Mouse (Mus musculus) heart, embryonic 13.5 days (tissue): Measurements from ENCODE around the gene Relt. TPM values are rescaled to one million over a fixed set of nuclear protein-coding genes. Genes with fewer than 3 reads are reported as not detected.
A peak's percentile ranks its signal among the peaks of the same experiment; 100 is the strongest.

Source experiments
- ATAC-seq: fragments of 200-750 bp; cut with Nextera tagmentation; 2 replicates; pipeline ENCODE4 v1.8.0; 2017; ENCODE audit warnings: moderate TSS enrichment; ENCODE audit not compliant: insufficient number of reproducible peaks, low FRiP score, low TSS enrichment; ENCODE audit errors: extremely low read depth
- H3K27ac ChIP-seq: fragments of 300-500 bp; sonication (generic); replicated peaks from 2 replicates; pipeline ENCODE4 v1.5.1; 2015; ENCODE audit warnings: moderate library complexity, mild to moderate bottlenecking, inconsistent platforms
- H3K27me3 ChIP-seq: fragments of 300-500 bp; sonication (generic); replicated peaks from 2 replicates; pipeline ENCODE4 v1.6.1; 2015; ENCODE audit warnings: mild to moderate bottlenecking, inconsistent platforms
- H3K36me3 ChIP-seq: fragments of 300-500 bp; sonication (generic); 2 replicates; pipeline ENCODE4 v1.6.1; 2015; ENCODE audit warnings: mild to moderate bottlenecking, inconsistent platforms
- H3K4me1 ChIP-seq: fragments of 300-500 bp; sonication (generic); 2 replicates; pipeline ENCODE4 v1.6.1; 2015; ENCODE audit warnings: inconsistent platforms
- H3K4me2 ChIP-seq: fragments of 300-500 bp; sonication (generic); 2 replicates; pipeline ENCODE4 v1.6.1; 2015; ENCODE audit warnings: inconsistent platforms, mild to moderate bottlenecking, moderate library complexity
- H3K4me3 ChIP-seq: fragments of 300-500 bp; sonication (generic); 2 replicates; pipeline ENCODE4 v1.5.1; 2015; ENCODE audit warnings: moderate library complexity, mild to moderate bottlenecking, inconsistent platforms
- H3K9ac ChIP-seq: fragments of 300-500 bp; sonication (generic); 2 replicates; pipeline ENCODE4 v1.6.1; 2015; ENCODE audit warnings: inconsistent platforms, mild to moderate bottlenecking, moderate library complexity
- H3K9me3 ChIP-seq: fragments of 300-500 bp; sonication (generic); 2 replicates; pipeline ENCODE4 v1.6.1; 2016; ENCODE audit warnings: inconsistent platforms
- WGBS: fragments of 180-500 bp; shearing (Covaris S2); methylation state at CpG from one replicate; pipeline ENCODE4 v1.1.7; 2015; ENCODE audit warnings: mixed read lengths; 5-methylcytosine and 5-hydroxymethylcytosine counted together
- polyA plus RNA-seq: library from polyadenylated mRNA; unstranded; fragments of >200 nt; fragmentation: Nextera tagmentation; extraction: Ambion mirVana; gene quantifications from 2 replicates; pipeline ENCODE4 v1.2.1, GENCODE M21; 2015

Gene Relt
- polyA plus RNA-seq, 1 experiment from 2014 or later: 2.9 TPM

- WGBS: 64% methylated on average over 5 of the region's 5 CpGs
- ATAC-seq: no peak
- no peak overlapping the region for H3K4me2 ChIP-seq
- peaks cover 7% of the 10 kb centered on the region; the same call in 1 of the 2 replicates for H3K36me3 ChIP-seq
- no peak overlapping the region for H3K27ac ChIP-seq
- no peaks in the 10 kb centered on the region for H3K9me3 ChIP-seq
- H3K9ac ChIP-seq: no peak overlapping the region
- H3K27me3 ChIP-seq: no peaks in the 10 kb centered on the region
- H3K4me3 ChIP-seq: no peak overlapping the region
- H3K4me1 ChIP-seq: peaks cover 33% of the 10 kb centered on the region
Observed at GRCm38 (mm10) chr7:100897828-100898227, 34.6 kb upstream of the Relt start.

GRCm38 (mm10) chr7:100894833-100895226 lies 31.6 kb upstream of the Relt start:
- peaks cover 14% of the 10 kb centered on the region for H3K36me3 ChIP-seq
- peak overlapping the region; percentile 60 for H3K4me3 ChIP-seq
- peak overlapping the region; percentile 84 for H3K9ac ChIP-seq
- no peaks in the 10 kb centered on the region for H3K27me3 ChIP-seq
- WGBS: 2% methylated on average over 12 of the region's 12 CpGs
- peaks cover 41% of the 10 kb centered on the region for H3K4me1 ChIP-seq
- H3K4me2 ChIP-seq: peak overlapping the region; percentile 93
- no peaks in the 10 kb centered on the region for H3K9me3 ChIP-seq
- H3K27ac ChIP-seq: no peak overlapping the region
- ATAC-seq: no peak

DNA sequence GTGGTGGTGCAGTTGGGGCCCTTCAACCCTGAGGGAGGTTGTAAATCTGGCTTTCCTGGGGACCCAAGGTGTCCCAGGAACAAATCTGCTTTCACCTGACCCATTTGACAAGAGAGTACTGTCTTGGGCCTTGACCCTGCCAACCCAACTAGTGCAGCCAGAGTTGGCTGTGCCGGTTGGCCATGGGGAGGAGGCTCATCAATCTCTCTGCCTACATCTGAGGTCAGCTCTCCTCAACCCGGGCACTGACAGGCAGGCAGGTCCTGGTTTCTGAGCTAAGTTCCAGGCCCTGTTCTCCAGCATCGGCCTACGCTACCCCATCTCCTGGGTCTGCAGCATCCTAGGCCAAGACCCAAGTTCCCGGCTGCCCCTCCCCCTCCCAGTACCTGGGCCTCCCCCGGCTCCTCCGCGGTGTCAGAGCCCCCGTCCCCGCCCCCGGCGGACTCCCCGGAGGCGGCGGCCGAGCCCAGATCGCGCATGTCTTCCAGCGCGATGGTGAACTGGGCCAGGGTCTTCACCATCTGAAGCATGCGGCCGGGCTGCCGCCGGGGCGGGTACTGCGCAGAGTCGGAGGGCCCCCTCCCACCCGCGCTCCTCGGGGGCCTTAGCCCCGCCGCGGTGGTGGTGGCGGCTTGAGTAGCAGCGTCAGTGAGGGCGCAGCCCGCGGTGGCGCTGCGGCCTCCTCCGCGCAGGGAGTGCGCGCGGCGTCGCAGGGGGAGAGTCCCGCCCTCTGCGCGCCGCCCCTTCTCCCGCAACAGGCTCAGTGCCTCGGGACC lies 31.0 kb upstream of the Relt start:
- no peak for ATAC-seq
- WGBS: 3% methylated on average over 43 of the region's 53 CpGs

GRCm38 (mm10) chr7:100893249-100894056 lies 30.2 kb upstream of the Relt start:
- no peak overlapping the region for H3K4me3 ChIP-seq
- H3K4me2 ChIP-seq: peak overlapping the region; percentile 93
- WGBS: 38% methylated on average over 20 of the region's 20 CpGs
- peak overlapping the region; percentile 84 for H3K9ac ChIP-seq
- H3K36me3 ChIP-seq: peaks cover 28% of the 10 kb centered on the region
- peaks cover 41% of the 10 kb centered on the region for H3K4me1 ChIP-seq
- no peaks in the 10 kb centered on the region for H3K27me3 ChIP-seq
- no peaks in the 10 kb centered on the region for H3K9me3 ChIP-seq
- no peak for ATAC-seq
- peak overlapping the region; percentile 40 for H3K27ac ChIP-seq

More for the DNA sequence above, 31.0 kb upstream of the Relt start:
- H3K4me3 ChIP-seq: peak overlapping the region; percentile 60
- H3K9me3 ChIP-seq: no peaks in the 10 kb centered on the region
- peak overlapping the region; percentile 93 for H3K4me2 ChIP-seq
- H3K4me1 ChIP-seq: peaks cover 41% of the 10 kb centered on the region
- peaks cover 20% of the 10 kb centered on the region for H3K36me3 ChIP-seq
- H3K27me3 ChIP-seq: no peaks in the 10 kb centered on the region
- H3K27ac ChIP-seq: 0 out of 2 replicates have a peak overlapping the region, but pooled peaks have one; percentile 40
- H3K9ac ChIP-seq: peak overlapping the region; percentile 84

- Histone ChIP-seq H3K9me3 (no peaks in the 10 kb centered on the region), H3K4me2 (no peak overlapping the region), H3K9ac (no peak overlapping the region), H3K36me3 (peaks cover 77% of the 10 kb centered on the region), H3K4me1 (no peaks in the 10 kb centered on the region), H3K4me3 (no peak overlapping the region), H3K27me3 (no peaks in the 10 kb centered on the region), H3K27ac (no peak overlapping the region)
- ATAC-seq: no peak
- whole genome bisulfite sequencing: 34% methylated on average over 3 of the region's 3 CpGs
Observed at GRCm38 (mm10) chr7:100886535-100886934, 23.3 kb upstream of the Relt start.

DNA sequence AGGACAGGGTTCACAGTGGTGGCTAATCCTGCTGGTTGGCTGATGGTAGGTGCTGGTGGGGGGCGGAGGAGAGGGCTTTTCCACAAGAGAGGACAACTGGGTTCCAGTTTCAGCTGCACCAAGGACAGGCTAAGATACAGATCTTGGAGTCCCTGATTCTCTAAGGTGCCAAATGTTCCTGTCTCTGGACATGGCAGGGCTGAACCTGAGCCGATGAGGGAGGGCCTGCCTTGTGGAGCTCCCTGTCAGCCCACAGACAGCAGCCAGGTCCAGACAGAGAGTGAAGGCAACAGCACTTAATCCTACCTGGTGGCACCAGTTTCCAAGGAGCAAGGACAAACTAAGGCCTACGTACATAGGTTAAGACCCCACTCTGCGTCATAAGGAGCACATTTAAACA lies 21.2 kb upstream of the Relt start:
- peaks cover 87% of the 10 kb centered on the region for H3K36me3 ChIP-seq
- H3K9me3 ChIP-seq: no peaks in the 10 kb centered on the region
- H3K4me2 ChIP-seq: no peak overlapping the region
- no peak overlapping the region for H3K4me3 ChIP-seq
- no peaks in the 10 kb centered on the region for H3K27me3 ChIP-seq
- no peak overlapping the region for H3K27ac ChIP-seq
- no peaks in the 10 kb centered on the region for H3K4me1 ChIP-seq
- no peak overlapping the region for H3K9ac ChIP-seq
- ATAC-seq: no peak
- 84% methylated on average over 4 of the region's 4 CpGs for WGBS

DNA sequence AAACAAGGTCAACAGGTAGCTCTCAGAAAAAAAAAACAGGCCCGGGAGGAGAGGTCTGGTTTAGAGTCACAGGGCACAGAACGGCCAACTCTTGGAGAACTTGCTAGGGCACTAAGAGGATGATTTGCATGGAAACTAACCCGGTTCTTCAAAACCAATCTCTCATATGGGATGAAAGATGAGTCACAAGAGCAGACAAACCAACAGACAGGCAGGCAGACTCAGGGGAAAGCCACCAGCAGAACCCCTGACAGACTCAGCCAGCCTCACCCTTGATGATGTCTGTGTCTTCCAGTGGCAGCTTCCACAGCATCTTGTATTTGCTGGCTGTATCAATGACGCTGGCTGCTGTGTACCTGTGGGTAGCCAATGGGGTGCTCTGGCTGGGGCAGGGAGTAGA lies 18.7 kb upstream of the Relt start:
- no peak for ATAC-seq
- Histone ChIP-seq H3K9ac (no peak overlapping the region), H3K27me3 (no peaks in the 10 kb centered on the region), H3K4me1 (no peaks in the 10 kb centered on the region), H3K9me3 (no peaks in the 10 kb centered on the region), H3K36me3 (peaks cover 90% of the 10 kb centered on the region), H3K4me3 (no peak overlapping the region), H3K27ac (no peak overlapping the region), H3K4me2 (no peak overlapping the region)
- WGBS: 72% methylated on average over 4 of the region's 4 CpGs

DNA sequence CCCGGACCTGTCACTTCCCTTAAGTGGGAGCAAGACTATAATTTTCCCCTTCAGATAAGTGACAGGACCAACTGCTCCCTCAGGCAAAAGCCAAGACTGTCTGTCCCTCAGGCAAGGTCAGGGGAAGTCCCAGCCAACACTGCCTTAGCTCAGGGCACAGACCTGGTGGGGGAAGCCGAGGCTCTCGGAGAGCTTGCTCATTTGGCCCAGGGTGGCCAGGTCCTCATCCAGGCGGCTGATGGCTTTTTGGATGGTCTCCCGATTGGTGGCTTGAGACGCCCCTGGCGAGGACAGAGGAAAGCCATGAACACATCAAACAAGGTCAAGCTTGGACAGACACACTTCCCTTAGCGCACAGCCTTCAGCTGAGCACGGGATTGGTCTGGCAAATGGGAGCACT lies 18.3 kb upstream of the Relt start:
- Histone ChIP-seq H3K36me3 (peaks cover 95% of the 10 kb centered on the region), H3K9ac (no peak overlapping the region), H3K9me3 (no peaks in the 10 kb centered on the region), H3K27me3 (no peaks in the 10 kb centered on the region), H3K4me2 (no peak overlapping the region), H3K4me1 (peaks cover 1% of the 10 kb centered on the region), H3K4me3 (no peak overlapping the region), H3K27ac (no peak overlapping the region)
- no peak for ATAC-seq
- WGBS: 78% methylated on average over 9 of the region's 9 CpGs

- Histone ChIP-seq H3K4me3 (no peak overlapping the region), H3K4me2 (no peak overlapping the region), H3K36me3 (peaks cover 99% of the 10 kb centered on the region), H3K27me3 (no peaks in the 10 kb centered on the region), H3K4me1 (peaks cover 12% of the 10 kb centered on the region), H3K9ac (no peak overlapping the region), H3K27ac (no peak overlapping the region), H3K9me3 (no peaks in the 10 kb centered on the region)
- no peak for ATAC-seq
- 24% methylated on average over 20 of the region's 20 CpGs for WGBS
Observed at GRCm38 (mm10) chr7:100879595-100879994, 16.3 kb upstream of the Relt start.

GRCm38 (mm10) chr7:100876771-100877170 lies 13.5 kb upstream of the Relt start:
- H3K27ac ChIP-seq: peak overlapping the region; percentile 68; the same call in 1 of the 2 replicates
- no peak for ATAC-seq
- H3K9me3 ChIP-seq: no peaks in the 10 kb centered on the region
- no peaks in the 10 kb centered on the region for H3K27me3 ChIP-seq
- H3K4me3 ChIP-seq: no peak overlapping the region
- H3K9ac ChIP-seq: no peak overlapping the region
- peaks cover 26% of the 10 kb centered on the region for H3K4me1 ChIP-seq
- 81% methylated on average over 9 of the region's 9 CpGs for whole genome bisulfite sequencing
- peaks cover 98% of the 10 kb centered on the region for H3K36me3 ChIP-seq
- H3K4me2 ChIP-seq: no peak overlapping the region

DNA sequence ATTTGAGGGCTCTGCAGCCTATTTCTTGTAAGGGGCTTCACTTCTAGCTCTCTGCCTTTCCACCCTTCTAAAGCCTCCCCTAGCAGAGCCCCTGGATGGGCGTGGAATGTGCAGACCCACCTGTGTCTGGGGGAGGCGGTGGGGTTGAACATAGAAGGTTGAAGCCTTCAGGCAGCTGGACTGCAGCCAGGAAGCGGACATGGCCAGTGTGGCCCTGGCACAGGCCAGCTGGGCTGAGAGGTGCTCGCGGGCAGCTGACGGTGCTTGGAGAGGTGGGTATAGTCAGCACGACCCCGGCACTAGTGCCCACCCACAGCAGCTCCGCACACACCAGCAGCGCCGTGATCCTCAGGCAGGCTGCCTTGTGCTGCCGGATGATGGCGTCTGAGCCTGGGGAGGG lies 13.0 kb upstream of the Relt start:
- Histone ChIP-seq H3K9me3 (no peaks in the 10 kb centered on the region), H3K9ac (no peak overlapping the region), H3K27ac (peak overlapping the region; percentile 68), H3K36me3 (peaks cover 98% of the 10 kb centered on the region), H3K4me3 (no peak overlapping the region), H3K4me2 (no peak overlapping the region), H3K27me3 (no peaks in the 10 kb centered on the region), H3K4me1 (peaks cover 26% of the 10 kb centered on the region)
- no peak for ATAC-seq
- WGBS: 76% methylated on average over 13 of the region's 13 CpGs
